ENCODE assay signal across 8 mouse cellular contexts in genomic region chr7:99858813-99859585, GRCm38 (mm10). TPM values are rescaled to one million over a fixed set of nuclear protein-coding genes. Genes with fewer than 3 reads are reported as not detected.
A peak's percentile ranks its signal among the peaks of the same experiment; 100 is the strongest.
DNase-seq lines count a peak whose midpoint lies in the region; ATAC-seq and TF ChIP-seq lines count a peak whose summit lies in the region.

TSS of gene Xrra1 (plus strand) at chr7:99859116.

- H3K9me3 ChIP-seq in E14TG2a.4 (ENCODE audit: low read length) = no peaks in the 10 kb centered on the region
- no peaks in the 10 kb centered on the region for H3K9me3 ChIP-seq in forebrain, embryonic 12.5 days
- H3K9me3 ChIP-seq in heart, postnatal 0 days (replicated peaks; ENCODE audit: control insufficient read depth, low read length) = no peaks in the 10 kb centered on the region
- H3K9me3 ChIP-seq in liver, embryonic 16.5 days (replicated peaks; ENCODE audit: control insufficient read depth, low read length) = no peaks in the 10 kb centered on the region
- H3K9me3 ChIP-seq in neural tube, embryonic 13.5 days = no peaks in the 10 kb centered on the region

- TF ChIP-seq CTCF in E14TG2a.4 (conservative IDR thresholded peaks at IDR 0.05; ENCODE audit: low read length) = no peak
- TF ChIP-seq CTCF in heart, postnatal 0 days (IDR thresholded peaks at IDR 0.05; ENCODE audit: low read depth) = no peak
- TF ChIP-seq CTCF in testis, adult 2 months (IDR thresholded peaks at IDR 0.05; ENCODE audit: control insufficient read depth, insufficient read depth, insufficient replicate concordance, low read depth, low read length) = no peak

- H3K27ac ChIP-seq in forebrain, embryonic 12.5 days = peak within 1 kb of the TSS; percentile 76
- peak within 1 kb of the TSS; percentile 79 for H3K27ac ChIP-seq in heart, postnatal 0 days (ENCODE audit: low read depth)
- peak within 1 kb of the TSS; percentile 68 for H3K27ac ChIP-seq in liver, embryonic 16.5 days (ENCODE audit: low read length)
- H3K27ac ChIP-seq in neural tube, embryonic 13.5 days (replicated peaks) = peak within 1 kb of the TSS; percentile 88
- peak within 1 kb of the TSS; percentile 68; the same call in 1 of the 2 replicates for H3K27ac ChIP-seq in testis, adult 2 months (ENCODE audit: control insufficient read depth, insufficient read depth, low read depth, low read length)

- peaks cover 16% of the 10 kb centered on the region for H3K27me3 ChIP-seq in E14TG2a.4 (ENCODE audit: insufficient read depth, low read length)
- no peaks in the 10 kb centered on the region for H3K27me3 ChIP-seq in forebrain, embryonic 12.5 days
- H3K27me3 ChIP-seq in heart, postnatal 0 days (ENCODE audit: control insufficient read depth, insufficient read depth, low read length) = no peaks in the 10 kb centered on the region
- H3K27me3 ChIP-seq in liver, embryonic 16.5 days (ENCODE audit: control insufficient read depth, insufficient read depth, low read depth, low read length) = no peaks in the 10 kb centered on the region; the same call in 1 of the 2 replicates
- H3K27me3 ChIP-seq in neural tube, embryonic 13.5 days = no peaks in the 10 kb centered on the region
- no peaks in the 10 kb centered on the region for H3K27me3 ChIP-seq in testis, adult 2 months (ENCODE audit: control insufficient read depth, insufficient read depth, low read length)

- peak within 1 kb of the TSS; percentile 84 for H3K9ac ChIP-seq in forebrain, embryonic 12.5 days
- H3K9ac ChIP-seq in heart, postnatal 0 days (replicated peaks; ENCODE audit: low read depth, low read length) = peak within 1 kb of the TSS; percentile 87
- peak within 1 kb of the TSS; percentile 91 for H3K9ac ChIP-seq in liver, embryonic 16.5 days (ENCODE audit: low read depth, low read length)
- H3K9ac ChIP-seq in neural tube, embryonic 13.5 days = peak within 1 kb of the TSS; percentile 85

- TF ChIP-seq EP300 in heart, postnatal 0 days (IDR thresholded peaks at IDR 0.05; ENCODE audit: low read depth) = no peak

- peak within 1 kb of the TSS; percentile 87 for H3K4me2 ChIP-seq in forebrain, embryonic 12.5 days
- peak within 1 kb of the TSS; percentile 68 for H3K4me2 ChIP-seq in heart, postnatal 0 days (ENCODE audit: low read depth, low read length)
- H3K4me2 ChIP-seq in liver, embryonic 16.5 days (ENCODE audit: low read depth, low read length) = peak within 1 kb of the TSS; percentile 93
- peak within 1 kb of the TSS; percentile 90 for H3K4me2 ChIP-seq in neural tube, embryonic 13.5 days

- under 1% methylated on average over 42 of the region's 42 CpGs for WGBS in forebrain, embryonic 12.5 days
- 1% methylated on average over 42 of the region's 42 CpGs for WGBS in heart, postnatal 0 days
- under 1% methylated on average over 42 of the region's 42 CpGs for WGBS in liver, embryonic 16.5 days (ENCODE audit: insufficient replicate concordance)
- WGBS in neural tube, embryonic 13.5 days = under 1% methylated on average over 42 of the region's 42 CpGs

- H3K4me3 ChIP-seq in E14TG2a.4 (replicated peaks; ENCODE audit: low read length) = peak within 1 kb of the TSS; percentile 96
- peak within 1 kb of the TSS; percentile 85 for H3K4me3 ChIP-seq in forebrain, embryonic 12.5 days (replicated peaks)
- H3K4me3 ChIP-seq in heart, postnatal 0 days (ENCODE audit: low read depth, low read length) = peak within 1 kb of the TSS; percentile 94
- peak within 1 kb of the TSS; percentile 85 for H3K4me3 ChIP-seq in liver, embryonic 16.5 days (ENCODE audit: low read depth, low read length)
- peak within 1 kb of the TSS; percentile 84 for H3K4me3 ChIP-seq in neural tube, embryonic 13.5 days
- peak within 1 kb of the TSS; percentile 98 for H3K4me3 ChIP-seq in testis, adult 2 months (ENCODE audit: control insufficient read depth, low read depth, low read length)

- peak; percentile 98 for ATAC-seq in forebrain, embryonic 12.5 days (ENCODE audit: low FRiP score)
- ATAC-seq in heart, postnatal 0 days (ENCODE audit: insufficient read depth, low read depth) = peak; percentile 98
- ATAC-seq in liver, embryonic 16.5 days (ENCODE audit: low read depth) = peak; percentile 99
- peak; percentile 99 for ATAC-seq in neural tube, embryonic 13.5 days (ENCODE audit: low read depth)

- peaks cover 34% of the 10 kb centered on the region for H3K4me1 ChIP-seq in E14TG2a.4 (replicated peaks; ENCODE audit: low read depth, low read length)
- peaks cover 26% of the 10 kb centered on the region for H3K4me1 ChIP-seq in forebrain, embryonic 12.5 days
- peaks cover 9% of the 10 kb centered on the region for H3K4me1 ChIP-seq in heart, postnatal 0 days (ENCODE audit: control insufficient read depth, insufficient read depth)
- H3K4me1 ChIP-seq in liver, embryonic 16.5 days (ENCODE audit: control insufficient read depth, low read depth, low read length) = peaks cover 21% of the 10 kb centered on the region
- H3K4me1 ChIP-seq in neural tube, embryonic 13.5 days (replicated peaks) = peaks cover 26% of the 10 kb centered on the region
- H3K4me1 ChIP-seq in testis, adult 2 months (ENCODE audit: control insufficient read depth, insufficient read depth, low read length) = peaks cover 4% of the 10 kb centered on the region

- peak; percentile 99 for TF ChIP-seq POLR2A in testis, adult 2 months (IDR thresholded peaks at IDR 0.05; ENCODE audit: control insufficient read depth, low read depth, low read length)

- DNase-seq in c-Kit-positive CD71-positive TER-119-positive erythroid progenitor cells, embryonic 14.5 days (ENCODE audit: low spot score) = peak; percentile 97
- DNase-seq in heart, postnatal 0 days (ENCODE audit: low spot score) = peak; percentile 99
- DNase-seq in kidney, postnatal 4 days = peak; percentile 96 to 98

- peaks cover 28% of the 10 kb centered on the region for H3K36me3 ChIP-seq in E14TG2a.4 (ENCODE audit: insufficient read depth, low read length)
- H3K36me3 ChIP-seq in forebrain, embryonic 12.5 days (replicated peaks) = peaks cover 22% of the 10 kb centered on the region
- peaks cover 10% of the 10 kb centered on the region for H3K36me3 ChIP-seq in heart, postnatal 0 days (replicated peaks; ENCODE audit: control insufficient read depth, insufficient read depth, low read length)
- peaks cover 6% of the 10 kb centered on the region for H3K36me3 ChIP-seq in liver, embryonic 16.5 days (ENCODE audit: control insufficient read depth, insufficient read depth)
- H3K36me3 ChIP-seq in neural tube, embryonic 13.5 days = peaks cover 18% of the 10 kb centered on the region
- no peaks in the 10 kb centered on the region; the same call in 1 of the 2 replicates for H3K36me3 ChIP-seq in testis, adult 2 months (ENCODE audit: control insufficient read depth, insufficient read depth, low read length)

RNA-seq across cellular contexts. Expression of gene Xrra1, which starts in this region (rescaled TPM):
- 0.37 and 0.67 TPM in 2 replicates for polyA plus RNA-seq in forebrain, embryonic 12.5 days (2016; fragmentation: Nextera tagmentation; extraction: Ambion mirVana)
- total RNA-seq in heart, postnatal 0 days (2014; rRNA removed; ENCODE audit: low replicate concordance) = 1.9 TPM in 1 of 2 replicates, not detected in the other
- polyA plus RNA-seq in heart, postnatal 0 days (2015; fragmentation: Nextera tagmentation; extraction: Ambion mirVana) = 0.04 and 0.08 TPM in 2 replicates
- not detected in 2 replicates for polyA plus RNA-seq in liver, embryonic 16.5 days (2015; fragmentation: Nextera tagmentation; extraction: Ambion mirVana)
- polyA plus RNA-seq in neural tube, embryonic 13.5 days (2015; fragmentation: Nextera tagmentation; extraction: Ambion mirVana) = 0.28 and 0.69 TPM in 2 replicates
- polyA plus RNA-seq in testis, adult 2 months (2012; rRNA removed) = 268 and 301 TPM in 2 replicates

Comparison
In these comparisons a context has a peak if more than half of its experiments do, and no peak if none do; other contexts are left out.
1. Peak in every context shown above with its lines: DNase-seq, ATAC-seq, H3K4me3 ChIP-seq and H3K27ac ChIP-seq.
2. RNA of gene Xrra1 (polyA plus RNA-seq): 268 to 301 TPM in testis, adult 2 months; 0.37 to 0.67 TPM in forebrain, embryonic 12.5 days, 0.28 to 0.69 TPM in neural tube, embryonic 13.5 days, 0.04 to 0.08 TPM in heart, postnatal 0 days and not detected in liver, embryonic 16.5 days; every median in the first group is over 100 times any median in the second.
3. Peak in ATAC-seq, H3K4me3 ChIP-seq, H3K27ac ChIP-seq, H3K9ac ChIP-seq and H3K4me2 ChIP-seq in forebrain, embryonic 12.5 days; RNA of the gene not detected or under 1 TPM.
4. Peak in ATAC-seq, H3K4me3 ChIP-seq, H3K27ac ChIP-seq, H3K9ac ChIP-seq and H3K4me2 ChIP-seq in liver, embryonic 16.5 days; RNA of the gene not detected or under 1 TPM.
5. Peak in ATAC-seq, H3K4me3 ChIP-seq, H3K27ac ChIP-seq, H3K9ac ChIP-seq and H3K4me2 ChIP-seq in neural tube, embryonic 13.5 days; RNA of the gene not detected or under 1 TPM.